Mouse (Mus musculus) cerebellum, adult 2 months (tissue): Measurements from ENCODE around the gene Ncoa5.

Experiments used
- CTCF ChIP-seq: fragments of 200-500 bp; IDR thresholded peaks from 2 replicates; pipeline ENCODE4 v1.5.1; 2011; ENCODE audit warnings: low read depth, mild to moderate bottlenecking, control low read depth, low read length, moderate library complexity, borderline replicate concordance; ENCODE audit not compliant: insufficient read depth
- POLR2A ChIP-seq: fragments of 200-500 bp; IDR thresholded peaks from 2 replicates; pipeline ENCODE4 v1.6.1; 2011; ENCODE audit warnings: low read length, control low read depth, borderline replicate concordance; ENCODE audit not compliant: insufficient read depth

GRCm38 (mm10) chr2:165068806-165069205 is 34.1 kb upstream of the Ncoa5 start:
- TF ChIP-seq CTCF (no peak), POLR2A (no peak)
